Mouse (Mus musculus) left cerebral cortex, postnatal 10 days (tissue): ENCODE results near the gene Acox3. TPM values are rescaled to one million over a fixed set of nuclear protein-coding genes. Genes with fewer than 3 reads are reported as not detected.
"Not testable (repeated sequence)": the region's sequence is repeated elsewhere in the genome, so short reads cannot be mapped to it uniquely, and the experiment has no call there.

Source experiments
- DNase-seq, 2 experiments: peaks; one replicate each; pipeline ENCODE4 v3.0.0; 2021 to 2022; ENCODE audit warnings: low spot score in 2 of 2, mixed read lengths in 1 of 2; ENCODE audit errors: extremely low spot score in 1 of 2
- intact Hi-C: fragments of 180-260 bp; cut with DNase I; formaldehyde crosslinking; loops from one replicate; pipeline ENCODE4 v1.15.1; 2025
- total RNA-seq, 2 experiments: library from RNA; stranded (reverse); gene quantifications; 2 replicates each; pipeline ENCODE4 v1.2.3; 2021

Gene Acox3
- total RNA-seq, 2 experiments from 2014 or later = 25.1 to 26.4 TPM

DNA sequence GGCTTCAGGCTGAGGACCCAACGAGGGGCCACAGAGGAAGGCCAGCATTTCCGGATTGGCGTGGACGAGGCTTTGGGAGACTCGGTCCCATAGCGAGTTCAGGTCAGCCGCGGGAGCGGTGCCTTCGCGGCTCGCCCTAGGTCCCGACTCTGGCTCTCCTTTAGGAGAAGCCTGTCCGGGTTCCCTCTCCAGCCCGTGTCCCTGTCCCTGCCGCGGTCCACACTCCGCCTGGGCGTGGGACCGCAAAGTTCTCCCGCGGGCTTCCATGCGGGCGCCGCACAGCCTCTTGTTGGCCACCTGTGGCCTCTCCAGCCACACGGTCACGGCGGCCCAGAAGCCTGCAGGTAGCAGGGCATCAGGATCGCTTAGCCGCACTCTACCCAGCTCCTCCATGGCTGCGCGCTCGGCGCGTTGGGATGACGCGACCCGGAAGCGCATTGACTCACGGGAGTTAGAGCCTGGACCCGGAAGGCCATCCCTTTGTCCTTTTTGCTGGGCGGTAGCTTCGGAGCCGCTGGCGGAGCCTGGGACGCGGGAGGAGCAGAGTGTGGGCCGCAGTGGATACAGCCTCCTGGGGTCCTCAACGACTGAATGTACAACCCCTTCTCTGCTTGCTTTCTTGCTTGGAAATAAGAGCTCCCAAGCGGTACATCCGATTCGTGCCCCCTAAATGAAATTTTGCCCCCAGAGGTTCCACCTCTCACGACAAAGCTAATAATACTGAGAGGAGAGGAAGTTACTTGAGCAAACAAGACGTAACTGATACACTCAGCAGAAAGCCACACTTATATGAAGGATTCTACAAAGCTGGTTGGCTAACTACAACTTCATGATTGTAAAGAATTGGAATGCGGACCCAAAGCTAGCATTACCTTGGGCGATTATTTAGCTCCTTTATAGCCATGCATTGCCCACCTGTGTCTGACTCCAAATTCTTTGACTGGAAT lies 7.9 kb upstream of the Acox3 start, which contains the start of gene Trmt44:
Gene Trmt44 (minus strand): TSS at position 418 of the 947 bp plus-strand sequence.
- intact Hi-C loops = no loop called here
- peak; percentile 89 to 93 for DNase-seq

DNA sequence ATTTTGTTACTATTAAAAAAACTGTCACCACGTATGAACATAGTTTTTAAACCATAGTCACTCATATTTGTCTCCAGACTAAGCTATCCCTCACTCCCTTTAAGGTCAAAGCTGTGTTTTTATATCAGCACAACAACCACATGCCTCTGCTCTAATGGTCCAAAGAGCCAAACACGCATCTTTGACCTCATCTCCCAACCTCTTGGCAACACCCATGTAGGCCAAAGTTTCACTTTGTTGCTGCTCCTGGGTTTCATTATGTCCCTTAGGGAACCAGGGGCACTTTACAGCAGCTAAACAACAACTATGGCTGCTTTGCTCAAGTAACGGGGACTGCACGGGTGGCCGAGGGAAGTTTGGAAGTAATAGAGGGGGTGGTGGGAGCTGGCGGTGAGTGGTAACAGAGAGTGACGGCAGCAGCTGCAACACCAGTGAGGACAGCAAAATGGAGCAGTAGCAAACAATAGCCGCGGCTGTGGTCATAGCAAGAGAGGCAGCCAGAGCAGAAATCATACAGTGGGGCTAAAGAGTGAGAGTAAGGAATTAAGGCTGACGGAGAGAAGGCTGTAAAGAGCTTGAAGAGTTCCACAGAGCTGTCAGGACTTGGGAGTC lies 6.3 kb upstream of the Acox3 start:
- DNase-seq = no peak
- intact Hi-C loops = no loop called here

DNA sequence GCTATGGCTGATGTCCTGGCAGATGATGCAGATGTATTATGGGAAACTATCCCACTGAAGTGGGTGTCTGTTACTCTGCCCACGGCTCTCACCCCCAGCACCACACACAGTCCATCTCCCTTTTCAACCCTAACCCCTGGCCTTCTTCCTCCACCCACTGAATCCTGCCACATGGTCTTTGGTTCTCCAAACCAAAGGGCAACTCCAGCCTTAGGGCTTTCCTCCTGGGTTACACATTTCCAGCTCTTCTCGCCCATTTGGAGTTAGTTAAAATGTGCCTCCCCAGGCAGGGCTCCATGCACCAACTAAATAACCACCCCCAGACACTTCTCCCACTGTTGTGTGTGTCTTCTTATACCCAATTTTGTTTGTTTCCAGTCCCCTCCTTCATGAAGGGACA lies 4.4 kb upstream of the Acox3 start:
- intact Hi-C loops = no loop called here
- DNase-seq = no peak

DNA sequence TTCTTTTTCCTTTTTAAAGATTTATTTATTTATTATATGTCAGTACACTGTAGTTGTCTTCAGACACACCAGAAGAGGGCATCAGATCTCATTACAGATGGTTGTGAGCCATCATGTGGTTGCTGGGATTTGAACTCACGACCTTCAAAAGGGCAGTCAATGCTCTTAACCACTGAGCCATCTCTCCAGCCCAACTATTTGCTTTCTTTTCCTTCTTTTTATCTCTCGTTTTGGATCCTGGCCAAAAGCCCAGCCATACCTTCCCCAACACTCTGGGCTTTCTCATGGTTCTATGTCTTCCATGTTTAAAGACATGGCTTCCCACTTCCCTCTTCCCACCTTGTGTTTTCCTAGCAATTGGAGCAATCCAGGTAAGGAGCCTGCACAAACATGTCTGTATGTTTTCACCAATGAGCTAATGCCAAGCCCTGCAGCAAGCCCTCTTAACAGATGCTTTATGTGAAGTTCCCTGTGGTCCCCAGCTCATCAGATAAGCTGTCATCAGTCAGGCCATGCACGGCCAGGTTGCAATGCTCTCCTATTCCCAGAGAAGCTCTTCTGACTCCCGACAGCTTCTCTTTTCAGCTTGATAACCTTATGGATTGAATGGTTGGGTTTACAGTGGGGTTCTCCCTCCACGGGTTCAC lies 3.5 kb upstream of the Acox3 start:
- intact Hi-C loops = no loop called here
- no peak for DNase-seq

DNA sequence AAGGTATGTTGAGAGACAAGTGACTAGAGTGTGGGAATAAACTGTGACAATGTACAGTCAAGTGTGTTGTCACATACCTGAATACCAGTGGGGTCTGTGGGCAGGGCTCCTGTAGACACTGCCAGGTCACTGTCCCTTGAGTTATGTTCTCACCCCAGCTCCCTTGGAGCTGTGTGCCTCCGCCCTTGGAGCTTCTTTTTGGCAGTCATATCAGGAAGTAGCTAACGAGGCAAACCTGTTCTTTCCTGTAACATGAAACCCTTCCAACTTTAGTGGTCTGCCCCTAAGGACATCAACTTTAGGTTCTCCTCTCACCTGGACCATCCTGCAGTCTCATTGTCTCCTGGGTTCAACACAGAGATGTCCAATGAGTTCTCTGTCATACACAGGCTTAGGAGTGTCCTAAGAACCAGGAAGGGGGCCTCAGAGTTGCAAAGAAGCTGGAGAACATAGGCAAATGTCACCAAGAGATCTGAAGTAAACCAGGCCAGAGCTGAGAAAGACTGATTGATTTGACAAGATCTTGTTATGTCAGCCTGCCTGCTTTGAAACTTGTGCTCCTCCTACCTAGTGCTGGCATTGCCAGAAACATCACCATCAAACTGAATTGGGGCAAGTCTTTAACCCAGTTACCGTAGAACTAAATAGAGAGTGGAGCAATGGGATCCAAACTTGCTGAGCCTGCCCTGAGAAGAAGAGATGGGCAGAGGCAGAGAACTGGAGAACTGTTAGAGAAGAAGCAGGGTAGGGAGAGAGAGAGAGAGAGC lies 2.5 kb upstream of the Acox3 start:
- intact Hi-C loops = no loop called here
- no peak for DNase-seq

DNA sequence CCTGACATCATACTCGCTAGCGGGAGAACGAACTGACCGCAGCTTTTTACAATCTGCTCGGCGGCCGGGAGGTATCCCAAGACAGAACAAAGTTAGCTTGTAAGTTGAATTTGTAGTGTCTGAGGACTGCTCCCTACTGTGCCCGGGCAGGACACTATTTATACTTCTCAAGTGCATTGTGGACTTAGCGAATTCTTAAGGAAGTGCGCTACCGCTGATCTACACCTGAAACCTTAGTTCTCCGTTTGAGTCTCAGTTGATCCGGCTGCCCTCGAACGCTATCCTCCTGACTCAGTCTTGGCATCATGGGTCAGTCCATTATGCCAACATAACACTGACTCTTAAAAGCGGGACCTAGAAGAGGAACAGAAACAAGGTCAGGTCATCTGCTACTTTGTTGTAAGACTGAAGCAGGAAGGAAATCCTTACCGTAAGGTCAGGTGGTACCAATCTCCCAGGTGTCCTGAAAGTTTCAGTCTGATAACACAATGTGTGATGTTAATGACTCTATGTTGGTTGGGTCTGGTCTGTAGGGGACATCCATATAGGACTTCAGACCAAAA lies 462 bp downstream of the Acox3 start:
- intact Hi-C loops = no loop called here
- DNase-seq = no peak

DNA sequence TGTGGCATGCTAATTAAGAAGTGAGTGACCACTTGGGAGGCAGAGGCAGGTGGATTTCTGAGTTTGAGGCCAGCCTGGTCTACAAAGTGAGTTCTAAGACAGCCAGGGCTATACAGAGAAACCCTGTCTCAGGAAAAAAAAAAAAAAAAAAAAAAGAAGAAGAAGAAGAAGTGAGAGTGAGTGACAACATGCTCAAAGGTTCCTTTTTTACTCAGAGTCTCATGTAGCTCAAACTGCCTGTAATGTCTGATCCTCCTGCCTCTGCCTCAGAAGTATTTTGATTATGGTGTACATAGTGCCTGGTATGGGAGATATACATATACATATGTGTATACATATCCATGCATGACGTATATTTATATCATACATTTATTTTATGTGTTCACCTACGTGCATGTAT lies 1.4 kb downstream of the Acox3 start:
- intact Hi-C loops = not testable (repeated sequence)

DNA sequence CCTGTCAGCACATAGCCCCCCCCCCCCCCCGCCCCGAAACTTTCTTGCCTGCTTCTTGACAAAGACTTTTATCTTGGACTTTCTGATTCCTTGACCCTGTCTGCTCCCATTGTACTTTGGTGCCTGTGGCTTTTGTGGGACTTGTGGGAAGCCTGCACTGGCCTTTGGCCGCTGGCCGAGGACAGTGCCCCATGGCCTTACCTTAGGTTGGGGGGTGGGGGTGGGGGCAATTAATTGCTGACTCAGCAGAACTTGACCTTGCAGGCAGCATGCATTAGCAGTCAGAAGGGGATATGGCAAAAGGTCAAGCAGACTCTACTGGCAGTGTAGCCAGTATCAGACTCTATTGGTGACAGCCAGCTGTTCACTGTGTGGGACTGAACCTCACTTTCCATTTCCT lies 8.7 kb downstream of the Acox3 start:
- no peak for DNase-seq
- intact Hi-C loops = loop anchor here (10.0 kb wide), 1 partner anchor 263 kb away; no protein-coding TSS in a partner anchor

More for the DNA sequence above, 1.4 kb downstream of the Acox3 start:
- DNase-seq = not testable (repeated sequence)

DNA sequence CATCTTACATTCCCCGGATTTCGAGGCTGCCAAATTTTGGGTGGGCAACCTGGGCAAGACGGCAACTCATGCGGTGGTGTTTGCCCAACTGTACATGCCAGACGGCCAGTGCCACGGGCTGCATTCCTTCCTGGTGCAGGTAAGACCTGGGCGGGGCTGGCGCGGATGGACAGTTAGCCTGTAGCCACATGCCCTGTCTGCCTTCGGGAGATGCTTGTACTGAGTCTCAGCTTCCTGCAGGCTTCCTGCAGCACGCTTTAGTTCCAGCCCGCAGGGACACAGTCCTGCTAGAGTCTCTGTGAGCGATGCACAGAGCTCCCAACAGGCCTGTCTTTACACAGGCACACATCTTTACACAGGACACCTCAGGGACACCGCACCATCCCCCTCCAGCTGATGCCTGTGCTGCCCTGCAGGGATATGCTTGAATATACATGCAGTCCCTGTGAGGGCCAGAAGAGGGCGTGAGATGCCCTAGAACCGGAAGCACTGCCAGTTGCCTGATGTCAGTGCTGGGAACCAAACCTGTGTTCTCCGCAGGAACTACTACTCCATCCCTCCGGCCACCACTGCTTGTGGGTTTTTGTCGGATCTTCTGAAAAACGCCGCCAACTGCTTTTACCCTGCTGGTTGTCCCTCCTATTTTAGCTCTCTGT lies 9.4 kb downstream of the Acox3 start:
- intact Hi-C loops = loop anchor here (10.0 kb wide), 1 partner anchor 263 kb away; no protein-coding TSS in a partner anchor
- DNase-seq = no peak

DNA sequence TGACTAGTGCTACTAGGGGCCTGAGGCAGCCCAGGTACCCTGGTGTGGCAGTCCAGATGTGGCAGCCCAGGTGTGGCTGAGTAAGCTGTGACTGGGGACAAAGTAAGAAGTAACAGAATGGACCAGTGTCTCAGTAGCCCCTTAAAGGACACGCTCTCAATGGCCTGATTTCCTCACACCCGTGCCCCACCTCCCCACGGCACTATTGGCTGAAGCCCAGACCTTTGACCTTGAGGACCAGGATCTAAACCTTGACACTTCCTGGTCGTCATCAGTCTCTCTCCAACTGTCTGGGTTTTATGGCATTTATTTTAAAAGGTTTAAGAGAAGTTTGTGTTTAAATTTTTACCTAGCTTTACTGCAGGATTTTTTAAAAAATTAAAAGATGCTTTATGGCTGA lies 10.0 kb downstream of the Acox3 start:
- no peak for DNase-seq
- intact Hi-C loops = loop anchor here (10.0 kb wide), 1 partner anchor 262 kb away; no protein-coding TSS in a partner anchor

DNA sequence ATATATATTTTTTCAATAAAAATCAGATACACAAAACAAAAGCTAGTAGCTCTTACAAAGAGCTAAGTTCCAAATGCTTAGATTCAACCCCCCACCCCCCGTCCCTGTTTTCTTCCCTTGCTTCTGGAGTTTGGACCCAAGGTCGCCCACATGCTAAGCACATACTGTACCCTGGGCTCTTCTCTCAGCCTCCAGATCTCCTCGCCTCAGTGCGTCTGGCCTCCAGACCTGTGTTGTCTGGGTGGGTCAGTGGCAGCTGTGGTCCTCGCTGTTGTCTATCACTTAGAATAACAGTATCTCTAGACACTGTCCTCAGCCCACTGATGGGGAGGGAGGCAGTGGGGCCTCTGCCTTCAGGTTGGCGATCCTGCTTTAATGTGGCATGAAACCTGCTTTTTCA lies 10.4 kb downstream of the Acox3 start:
- DNase-seq = no peak
- intact Hi-C loops = loop anchor here (10.0 kb wide), 1 partner anchor 262 kb away; no protein-coding TSS in a partner anchor

DNA sequence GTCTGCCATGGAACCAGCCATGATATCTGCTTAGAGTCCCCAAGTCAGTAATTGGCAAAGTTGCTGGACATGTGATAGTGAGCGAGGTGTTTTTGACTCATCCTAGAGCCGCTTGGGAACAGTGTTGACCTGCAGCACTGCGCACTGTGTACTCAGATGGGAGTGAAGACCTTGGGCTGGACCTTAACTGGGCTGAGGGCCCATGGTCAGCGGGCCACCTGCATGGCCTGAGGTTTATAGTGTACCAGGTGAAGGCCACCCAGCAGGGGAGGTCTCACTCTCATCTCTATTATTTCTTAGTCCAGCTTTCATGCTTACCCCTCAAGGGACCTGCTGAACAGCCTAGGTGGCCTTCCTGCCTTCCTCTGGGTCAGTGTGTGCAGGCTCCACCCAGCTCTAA lies 11.9 kb downstream of the Acox3 start:
- intact Hi-C loops = loop anchor here (2.0 to 10.0 kb wide), 2 partner anchors 120 to 260 kb away; no protein-coding TSS in a partner anchor
- DNase-seq = no peak

DNA sequence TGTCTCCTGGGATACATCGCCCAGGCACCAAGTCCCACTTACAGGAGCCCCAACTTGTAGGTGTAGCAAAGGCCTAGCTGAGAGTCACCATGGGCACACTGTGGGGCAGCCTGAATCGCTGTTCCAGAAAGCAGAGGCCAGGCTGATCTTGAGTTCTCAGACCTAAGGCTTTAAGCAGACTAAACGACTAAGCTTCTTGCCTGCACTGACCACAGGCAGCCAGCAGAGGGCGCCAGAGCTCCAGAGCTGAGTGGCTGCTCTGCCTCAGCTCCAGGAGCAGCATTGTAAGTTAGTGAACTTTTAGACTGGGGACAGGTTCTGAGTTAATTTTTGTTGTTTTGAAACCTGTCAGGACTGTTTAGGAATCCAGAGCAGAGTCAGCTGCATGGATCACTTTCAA lies 12.9 kb downstream of the Acox3 start:
- intact Hi-C loops = loop anchor here (1.0 to 10.0 kb wide), 3 partner anchors 86 to 259 kb away; no protein-coding TSS in a partner anchor
- peak; percentile 65 to 72 for DNase-seq

DNA sequence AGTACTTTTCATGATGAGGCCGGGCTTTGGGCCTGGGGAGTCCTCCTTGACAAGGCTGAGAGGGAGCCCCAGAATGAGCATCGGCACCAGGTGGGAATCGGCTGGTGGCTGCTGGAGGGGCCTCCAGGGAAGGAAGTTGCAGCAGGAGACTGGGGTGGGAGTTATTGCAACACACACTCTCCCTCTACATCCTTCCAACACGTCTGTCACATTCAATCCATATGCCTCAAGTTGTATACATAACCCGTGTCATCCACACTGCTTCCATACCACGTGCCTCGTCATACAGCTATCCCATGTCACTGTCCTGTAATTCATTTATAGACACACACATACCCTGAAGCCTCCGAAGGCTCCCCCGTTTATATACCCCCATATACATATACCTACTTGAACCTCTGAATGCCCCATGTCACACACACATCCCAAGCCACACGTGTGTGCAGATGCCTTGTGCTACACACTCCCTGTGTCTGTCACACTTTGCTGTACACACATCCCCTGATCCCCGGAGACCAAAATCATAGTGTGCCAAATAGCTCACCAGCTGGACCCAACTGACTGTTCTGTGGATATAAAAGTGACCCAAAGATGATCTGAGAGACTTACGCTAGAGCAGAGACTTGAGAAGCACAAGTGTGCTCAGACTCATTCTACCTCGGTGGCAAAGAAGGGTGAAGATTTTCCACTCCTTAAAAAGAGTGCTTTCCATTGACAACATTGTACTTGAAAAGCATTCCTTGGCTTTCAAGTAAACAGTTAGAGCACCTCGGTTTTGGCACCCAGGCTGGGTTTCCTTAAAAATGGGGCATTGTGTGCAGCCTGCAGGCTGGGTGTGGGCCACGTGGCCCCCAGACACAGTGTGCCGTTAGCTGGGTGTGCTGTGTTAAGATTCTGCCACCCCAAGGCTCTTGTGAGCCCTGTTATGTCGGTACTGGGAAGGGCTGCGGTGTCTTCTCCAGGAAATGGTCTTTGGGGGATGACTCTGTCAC lies 13.6 kb downstream of the Acox3 start:
- intact Hi-C loops = loop anchor here (1.0 to 10.0 kb wide), 2 partner anchors 85 to 258 kb away; no protein-coding TSS in a partner anchor
- DNase-seq = no peak

DNA sequence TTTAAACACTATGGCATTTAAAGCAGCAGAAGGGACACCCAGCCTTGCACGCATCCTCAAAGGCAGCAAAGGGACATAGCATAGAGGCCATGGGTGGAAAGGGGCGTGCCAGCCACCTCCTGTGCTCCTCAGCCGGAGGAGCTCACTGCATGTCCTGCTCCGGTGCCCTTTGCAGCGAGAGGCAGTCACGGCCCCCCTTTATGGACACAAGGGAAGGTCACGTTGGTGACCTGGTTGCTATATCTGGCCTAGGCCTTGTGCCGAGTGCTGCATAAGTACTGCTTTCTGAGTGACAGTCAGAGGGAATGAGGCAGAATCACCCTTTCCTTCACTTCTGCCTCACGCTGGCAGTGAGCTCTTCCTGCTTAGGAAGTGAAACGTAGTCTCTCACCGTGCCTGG lies 17.4 kb downstream of the Acox3 start:
- intact Hi-C loops = no loop called here
- DNase-seq = no peak

DNA sequence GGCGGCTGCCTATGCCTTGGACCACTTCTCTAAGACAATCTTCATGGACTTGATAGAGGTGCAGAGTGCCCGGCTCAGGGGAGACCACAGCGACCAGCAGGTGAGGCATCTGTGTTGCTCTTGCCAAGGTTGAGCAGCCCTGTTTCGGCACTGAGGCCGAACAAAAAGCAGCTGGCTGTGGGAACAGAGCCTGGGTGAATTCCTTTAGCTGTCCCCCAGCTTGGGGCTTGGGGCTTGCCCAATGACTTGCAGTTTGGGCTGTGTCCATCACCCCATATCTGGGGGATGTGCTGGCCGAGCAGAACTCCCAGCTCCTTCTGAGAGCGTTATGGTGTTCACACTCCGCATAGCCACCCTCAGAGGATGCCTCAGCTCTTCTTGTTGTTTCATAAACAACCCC lies 18.7 kb downstream of the Acox3 start:
- intact Hi-C loops = no loop called here
- no peak for DNase-seq

DNA sequence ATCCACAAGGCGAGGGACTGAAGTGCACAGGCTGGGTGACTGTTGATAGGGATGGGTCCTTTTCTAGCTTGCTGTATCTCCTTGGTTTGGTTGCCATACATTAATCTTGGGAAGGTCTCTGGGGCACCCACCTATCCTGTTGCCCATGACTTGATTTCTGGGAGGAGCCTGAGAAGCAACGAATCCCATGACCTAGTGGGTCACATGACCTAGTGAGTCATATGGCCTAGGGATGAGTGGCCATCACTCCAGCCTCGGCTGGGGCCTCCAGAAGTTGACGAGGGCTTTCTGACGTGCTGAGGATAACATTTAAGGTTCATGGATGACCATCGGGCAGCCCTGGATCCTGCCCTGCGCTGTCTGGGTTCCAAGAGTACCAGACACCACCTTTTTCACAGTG lies 22.5 kb downstream of the Acox3 start:
- no peak for DNase-seq
- intact Hi-C loops = no loop called here
